Mouse (Mus musculus): ENCODE data around the gene Bcl2l13.
"Not testable (repeated sequence)": the region's sequence is repeated elsewhere in the genome, so short reads cannot be mapped to it uniquely, and the experiment has no call there.

The Bcl2l13 gene

GRCm38 (mm10) chr6:120835474-120836374 is at the start of gene Bcl2l13:
TSS of gene Bcl2l13 (plus strand) at chr6:120836212.
- peak; percentile 95 for DNase-seq

GRCm38 (mm10) chr6:120788068-120788607 is 47.9 kb upstream of the Bcl2l13 start:
- no peak for DNase-seq

GRCm38 (mm10) chr6:120788904-120789303 is 47.1 kb upstream of the Bcl2l13 start:
- no peak for DNase-seq

- no peak for DNase-seq
Observed at GRCm38 (mm10) chr6:120790153-120790552, 45.9 kb upstream of the Bcl2l13 start.

GRCm38 (mm10) chr6:120790717-120791116 is 45.3 kb upstream of the Bcl2l13 start:
- DNase-seq = no peak

- no peak for DNase-seq
Observed at GRCm38 (mm10) chr6:120792947-120793346, 43.1 kb upstream of the Bcl2l13 start.

GRCm38 (mm10) chr6:120795422-120796086 is 40.5 kb upstream of the Bcl2l13 start:
- no peak for DNase-seq

GRCm38 (mm10) chr6:120796111-120796510 is 39.9 kb upstream of the Bcl2l13 start:
- no peak for DNase-seq

- no peak for DNase-seq
Observed at GRCm38 (mm10) chr6:120798019-120798418, 38.0 kb upstream of the Bcl2l13 start.

- no peak for DNase-seq
Observed at GRCm38 (mm10) chr6:120798905-120799304, 37.1 kb upstream of the Bcl2l13 start.

- no peak for DNase-seq
Observed at GRCm38 (mm10) chr6:120799581-120800041, 36.4 kb upstream of the Bcl2l13 start.

GRCm38 (mm10) chr6:120806999-120807737 is 28.8 kb upstream of the Bcl2l13 start:
- DNase-seq = no peak

- DNase-seq = no peak
Observed at GRCm38 (mm10) chr6:120807738-120808081, 28.3 kb upstream of the Bcl2l13 start.

GRCm38 (mm10) chr6:120811999-120812398 is 24.0 kb upstream of the Bcl2l13 start:
- DNase-seq = not testable (repeated sequence)

- no peak for DNase-seq
Observed at GRCm38 (mm10) chr6:120819294-120819693, 16.7 kb upstream of the Bcl2l13 start.

GRCm38 (mm10) chr6:120820144-120820543 is 15.9 kb upstream of the Bcl2l13 start:
- no peak for DNase-seq

- DNase-seq = no peak
Observed at GRCm38 (mm10) chr6:120820941-120821340, 15.1 kb upstream of the Bcl2l13 start.

GRCm38 (mm10) chr6:120821715-120822114 is 14.3 kb upstream of the Bcl2l13 start:
- no peak for DNase-seq

GRCm38 (mm10) chr6:120822307-120822928 is 13.6 kb upstream of the Bcl2l13 start, which contains the start of gene Atp6v1e1:
TSS of gene Atp6v1e1 (minus strand) at chr6:120822793.
- DNase-seq = peak; percentile 88

- DNase-seq = no peak
Observed at GRCm38 (mm10) chr6:120822937-120823614, 12.9 kb upstream of the Bcl2l13 start.

GRCm38 (mm10) chr6:120830056-120830455 is 6.0 kb upstream of the Bcl2l13 start:
- DNase-seq = no peak

All from right cerebral cortex, postnatal 14 days (tissue).